Mouse (Mus musculus): ENCODE data around the gene Cyp2c50. TPM values are rescaled to one million over a fixed set of nuclear protein-coding genes. Genes with fewer than 3 reads are reported as not detected.
"Not testable (repeated sequence)": the region's sequence is repeated elsewhere in the genome, so short reads cannot be mapped to it uniquely, and the experiment has no call there.

Gene Cyp2c50
- total RNA-seq (2021) = 0.45 and 10.0 TPM in 2 replicates
- long read RNA-seq, experiment 1 = 0 reads
- long read RNA-seq, experiment 2, partial matches to known transcripts = 0 of 3 reads
- long read RNA-seq, experiment 2, other reads (novel, unspliced or antisense) = 0 of 3 reads

- DNase-seq = not testable (repeated sequence)
Measured at GRCm38 (mm10) chr19:40089421-40089820, at the start of gene Cyp2c50. Gene Cyp2c50 (plus strand): TSS chr19:40089688.

DNA sequence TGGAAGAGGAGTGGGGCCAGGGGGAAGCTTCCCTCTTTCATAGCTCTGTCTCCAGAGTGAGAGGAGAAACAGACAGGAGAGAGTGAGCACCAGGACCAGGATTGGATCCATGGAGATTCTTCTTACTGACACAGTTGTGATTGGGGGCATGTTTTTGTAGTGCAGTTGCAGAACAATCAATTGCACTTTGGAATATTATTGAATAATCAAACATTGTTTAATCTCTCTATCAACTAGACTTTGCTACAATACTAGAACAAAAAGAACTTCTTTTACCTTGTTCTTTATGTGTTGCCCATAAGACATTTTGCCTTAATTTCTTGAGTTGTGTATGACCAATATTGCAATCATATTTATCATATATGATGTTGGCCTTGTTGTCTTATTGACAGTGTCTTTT lies 15.8 kb upstream of the Cyp2c50 start, which contains the start of gene Cyp2c54:
Gene Cyp2c54 (minus strand): TSS at position 127 of the 400 bp plus-strand sequence.
- no peak for DNase-seq

- no peak for DNase-seq
Measured at GRCm38 (mm10) chr19:40088381-40088780, 1.1 kb upstream of the Cyp2c50 start.

GRCm38 (mm10) chr19:40091111-40091510 lies 1.6 kb downstream of the Cyp2c50 start:
- no peak for DNase-seq

DNA sequence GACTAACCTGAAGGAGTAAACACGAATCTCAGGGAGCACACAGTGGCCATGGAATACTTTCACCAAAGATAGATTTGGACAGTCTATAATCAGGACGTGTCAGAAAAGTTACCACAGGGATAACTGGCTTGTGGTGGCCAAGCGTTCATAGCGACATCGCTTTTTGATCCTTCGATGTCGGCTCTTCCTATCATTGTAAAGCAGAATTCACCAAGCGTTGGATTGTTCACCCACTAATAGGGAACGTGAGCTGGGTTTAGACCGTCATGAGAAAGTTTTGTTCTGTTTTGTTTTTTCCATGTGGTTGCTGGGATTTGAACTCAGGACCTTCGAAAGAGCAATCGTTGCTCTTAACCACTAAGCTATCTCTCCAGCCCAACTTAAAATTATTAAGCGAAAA lies 30.1 kb downstream of the Cyp2c50 start:
- not testable (repeated sequence) for DNase-seq

DNA sequence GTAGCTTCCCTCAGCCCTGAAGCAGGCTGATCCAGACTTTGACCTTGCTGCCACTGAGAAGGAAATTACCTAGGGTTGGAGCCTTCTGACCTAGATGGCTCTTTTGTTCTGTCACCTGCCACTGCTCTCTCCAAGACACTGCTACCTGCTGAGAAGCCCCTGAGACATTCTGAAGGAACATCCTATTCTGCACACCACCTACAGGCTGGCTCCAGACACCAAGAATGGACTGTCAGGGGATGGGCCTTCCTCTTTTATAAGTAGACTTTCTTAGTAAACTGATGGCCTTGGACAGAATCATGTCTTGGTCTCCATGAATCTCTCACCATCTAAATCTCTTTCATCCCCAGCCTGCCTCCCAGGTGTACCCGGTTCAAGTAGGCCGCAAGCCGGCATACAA lies 35.7 kb downstream of the Cyp2c50 start:
- not testable (repeated sequence) for DNase-seq

DNA sequence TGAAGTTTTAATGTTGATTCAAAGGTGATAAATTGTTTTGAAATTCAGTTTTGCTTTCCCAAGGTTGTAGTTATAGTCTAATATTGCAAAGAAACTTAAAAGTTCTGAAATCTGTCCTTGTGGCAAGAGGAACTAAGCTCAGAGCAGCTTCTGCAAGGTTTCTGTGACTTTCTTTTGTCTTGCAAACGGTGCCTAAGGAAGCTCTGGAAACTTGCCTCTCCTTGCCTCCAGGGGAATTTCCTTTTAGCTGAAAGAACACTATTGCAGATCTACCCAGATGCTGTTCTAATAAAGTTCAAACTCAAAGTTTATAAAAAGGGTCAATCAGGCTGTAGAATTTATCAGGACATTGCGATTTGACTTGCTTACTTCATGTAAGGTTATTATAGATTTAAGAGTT lies 37.5 kb downstream of the Cyp2c50 start:
- DNase-seq = not testable (repeated sequence)

Other genes with a start within 250 kb of the Cyp2c50 start
- 0.49 and 15.5 TPM in 2 replicates for gene Cyp2c69, start 202.9 kb upstream of the Cyp2c50 start, total RNA-seq (2021)
- 1.5 and 25.5 TPM in 2 replicates for gene Cyp2c37, start 97.3 kb upstream of the Cyp2c50 start, total RNA-seq (2021)
- 0.85 TPM in 1 of 2 replicates, not detected in the other for gene Cyp2c54, start 15.9 kb upstream of the Cyp2c50 start, total RNA-seq (2021)
- 4.8 and 121 TPM in 2 replicates for gene Cyp2c70, start 97.6 kb downstream of the Cyp2c50 start, total RNA-seq (2021)
- gene Pdlim1, start 182.2 kb downstream of the Cyp2c50 start, total RNA-seq (2021) = 48.1 and 49.2 TPM in 2 replicates